Mouse (Mus musculus) liver, embryonic 13.5 days (tissue): Measurements from ENCODE around the gene Tsnax. TPM values are rescaled to one million over a fixed set of nuclear protein-coding genes. Genes with fewer than 3 reads are reported as not detected.

ENCODE experiments used
- ATAC-seq: fragments of 200-750 bp; cut with Nextera tagmentation; 2 replicates; pipeline ENCODE4 v1.8.0; 2017; ENCODE audit warnings: low read depth, mild to moderate bottlenecking, moderate number of reproducible peaks, moderate library complexity
- DNase-seq: peaks from one replicate; pipeline ENCODE4 v3.0.0; 2022
- H3K27ac ChIP-seq: fragments of 300-500 bp; sonication (generic); 2 replicates; pipeline ENCODE4 v1.5.1; 2015; ENCODE audit warnings: moderate library complexity, mild to moderate bottlenecking, inconsistent platforms
- H3K27me3 ChIP-seq: fragments of 300-500 bp; sonication (generic); 2 replicates; pipeline ENCODE4 v1.6.1; 2015; ENCODE audit warnings: mild to moderate bottlenecking, inconsistent platforms
- H3K36me3 ChIP-seq: fragments of 300-500 bp; sonication (generic); 2 replicates; pipeline ENCODE4 v1.6.1; 2015; ENCODE audit warnings: mild to moderate bottlenecking, inconsistent platforms
- H3K4me1 ChIP-seq: fragments of 300-500 bp; sonication (generic); replicated peaks from 2 replicates; pipeline ENCODE4 v1.6.1; 2015; ENCODE audit warnings: inconsistent platforms
- H3K4me2 ChIP-seq: fragments of 300-500 bp; sonication (generic); 2 replicates; pipeline ENCODE4 v1.6.1; 2015; ENCODE audit warnings: inconsistent platforms, mild to moderate bottlenecking, moderate library complexity
- H3K4me3 ChIP-seq: fragments of 300-500 bp; sonication (generic); replicated peaks from 2 replicates; pipeline ENCODE4 v1.5.1; 2015; ENCODE audit warnings: mild to moderate bottlenecking, inconsistent platforms
- H3K9ac ChIP-seq: fragments of 300-500 bp; sonication (generic); 2 replicates; pipeline ENCODE4 v1.6.1; 2015; ENCODE audit warnings: mild to moderate bottlenecking, inconsistent platforms
- H3K9me3 ChIP-seq: fragments of 300-500 bp; sonication (generic); replicated peaks from 2 replicates; pipeline ENCODE4 v1.6.1; 2016; ENCODE audit warnings: inconsistent platforms
- WGBS: fragments of 180-500 bp; shearing (Covaris S2); methylation state at CpG from one replicate; pipeline ENCODE4 v1.1.7; 2015; ENCODE audit not compliant: insufficient replicate concordance; 5-methylcytosine and 5-hydroxymethylcytosine counted together
- polyA plus RNA-seq: library from polyadenylated mRNA; unstranded; fragments of >200 nt; fragmentation: Nextera tagmentation; extraction: Ambion mirVana; gene quantifications from 2 replicates; pipeline ENCODE4 v1.2.1, GENCODE M21; 2015

Tsnax gene
- polyA plus RNA-seq, 1 experiment from 2014 or later = 53.0 TPM

GRCm38 (mm10) chr8:125068146-125068905, 55.5 kb downstream of the Tsnax start:
- no peak overlapping the region for H3K27ac ChIP-seq
- 61% methylated on average over 6 of the region's 6 CpGs for WGBS
- DNase-seq (no peak), ATAC-seq (no peak)
- H3K4me3 ChIP-seq = no peak overlapping the region
- H3K27me3 ChIP-seq = no peaks in the 10 kb centered on the region
- H3K4me1 ChIP-seq = 0 out of 2 replicates have a peak, but pooled peaks cover 2% of the 10 kb centered on the region
- H3K9me3 ChIP-seq = no peaks in the 10 kb centered on the region
- H3K4me2 ChIP-seq = no peak overlapping the region
- H3K36me3 ChIP-seq = no peaks in the 10 kb centered on the region
- H3K9ac ChIP-seq = no peak overlapping the region

- no peak overlapping the region for H3K4me2 ChIP-seq
- WGBS = 61% methylated on average over 7 of the region's 7 CpGs
- no peak overlapping the region for H3K9ac ChIP-seq
- no peak for DNase-seq
- 0 out of 2 replicates have a peak, but pooled peaks cover 2% of the 10 kb centered on the region for H3K4me1 ChIP-seq
- H3K9me3 ChIP-seq = no peaks in the 10 kb centered on the region
- H3K4me3 ChIP-seq = no peak overlapping the region
- H3K36me3 ChIP-seq = no peaks in the 10 kb centered on the region
- H3K27me3 ChIP-seq = no peaks in the 10 kb centered on the region
- ATAC-seq = no peak
- H3K27ac ChIP-seq = no peak overlapping the region
Measured at GRCm38 (mm10) chr8:125069304-125069703, 56.5 kb downstream of the Tsnax start.

- H3K27ac ChIP-seq = no peak overlapping the region
- ATAC-seq = no peak
- H3K4me2 ChIP-seq = no peak overlapping the region
Measured at GRCm38 (mm10) chr8:125069733-125070132, 56.9 kb downstream of the Tsnax start.

GRCm38 (mm10) chr8:125074141-125074540, 61.3 kb downstream of the Tsnax start:
- Histone ChIP-seq H3K36me3 (no peaks in the 10 kb centered on the region), H3K4me1 (no peaks in the 10 kb centered on the region), H3K9ac (no peak overlapping the region), H3K4me3 (no peak overlapping the region), H3K9me3 (no peaks in the 10 kb centered on the region), H3K27me3 (no peaks in the 10 kb centered on the region), H3K27ac (no peak overlapping the region), H3K4me2 (no peak overlapping the region)
- DNase-seq (no peak), ATAC-seq (no peak)
- 77% methylated on average over 10 of the region's 10 CpGs for WGBS

More at GRCm38 (mm10) chr8:125069733-125070132, 56.9 kb downstream of the Tsnax start:
- 0 out of 2 replicates have a peak, but pooled peaks cover 2% of the 10 kb centered on the region for H3K4me1 ChIP-seq
- H3K9ac ChIP-seq = no peak overlapping the region
- H3K9me3 ChIP-seq = no peaks in the 10 kb centered on the region
- no peaks in the 10 kb centered on the region for H3K27me3 ChIP-seq
- 61% methylated on average over 6 of the region's 6 CpGs for WGBS
- H3K4me3 ChIP-seq = no peak overlapping the region
- no peak for DNase-seq
- no peaks in the 10 kb centered on the region for H3K36me3 ChIP-seq

GRCm38 (mm10) chr8:125074581-125074980, 61.8 kb downstream of the Tsnax start:
- 68% methylated on average over 2 of the region's 2 CpGs for WGBS
- H3K36me3 ChIP-seq = no peaks in the 10 kb centered on the region
- H3K27ac ChIP-seq = no peak overlapping the region
- ATAC-seq (no peak), DNase-seq (no peak)
- H3K4me2 ChIP-seq = no peak overlapping the region
- H3K9me3 ChIP-seq = no peaks in the 10 kb centered on the region
- no peak overlapping the region for H3K4me3 ChIP-seq
- no peaks in the 10 kb centered on the region for H3K27me3 ChIP-seq
- H3K4me1 ChIP-seq = no peaks in the 10 kb centered on the region
- H3K9ac ChIP-seq = no peak overlapping the region

GRCm38 (mm10) chr8:125075389-125075788, 62.6 kb downstream of the Tsnax start:
- Histone ChIP-seq H3K36me3 (no peaks in the 10 kb centered on the region), H3K9ac (no peak overlapping the region), H3K27me3 (no peaks in the 10 kb centered on the region), H3K9me3 (no peaks in the 10 kb centered on the region), H3K4me3 (no peak overlapping the region), H3K27ac (no peak overlapping the region), H3K4me1 (0 out of 2 replicates have a peak, but pooled peaks cover 2% of the 10 kb centered on the region), H3K4me2 (no peak overlapping the region)
- ATAC-seq (no peak), DNase-seq (no peak)
- WGBS = 62% methylated on average over 4 of the region's 4 CpGs

GRCm38 (mm10) chr8:125077326-125077725, 64.5 kb downstream of the Tsnax start:
- DNase-seq = no peak
- H3K27ac ChIP-seq = no peak overlapping the region
- H3K9ac ChIP-seq = no peak overlapping the region
- no peaks in the 10 kb centered on the region for H3K27me3 ChIP-seq
- no peaks in the 10 kb centered on the region for H3K36me3 ChIP-seq
- no peak overlapping the region for H3K4me2 ChIP-seq
- no peak for ATAC-seq
- no peaks in the 10 kb centered on the region for H3K9me3 ChIP-seq
- H3K4me1 ChIP-seq = 0 out of 2 replicates have a peak, but pooled peaks cover 4% of the 10 kb centered on the region
- 60% methylated on average over 8 of the region's 8 CpGs for WGBS
- no peak overlapping the region for H3K4me3 ChIP-seq

- 65% methylated on average over 9 of the region's 9 CpGs for WGBS
- DNase-seq (no peak), ATAC-seq (no peak)
- H3K4me1 ChIP-seq = peaks cover 12% of the 10 kb centered on the region; the same call in 1 of the 2 replicates
- H3K36me3 ChIP-seq = no peaks in the 10 kb centered on the region
- H3K9ac ChIP-seq = no peak overlapping the region
- H3K4me3 ChIP-seq = no peak overlapping the region
- no peaks in the 10 kb centered on the region for H3K27me3 ChIP-seq
- no peak overlapping the region for H3K4me2 ChIP-seq
- H3K27ac ChIP-seq = no peak overlapping the region
- H3K9me3 ChIP-seq = no peaks in the 10 kb centered on the region
Measured at GRCm38 (mm10) chr8:125078771-125079384, 66.1 kb downstream of the Tsnax start.

DNA sequence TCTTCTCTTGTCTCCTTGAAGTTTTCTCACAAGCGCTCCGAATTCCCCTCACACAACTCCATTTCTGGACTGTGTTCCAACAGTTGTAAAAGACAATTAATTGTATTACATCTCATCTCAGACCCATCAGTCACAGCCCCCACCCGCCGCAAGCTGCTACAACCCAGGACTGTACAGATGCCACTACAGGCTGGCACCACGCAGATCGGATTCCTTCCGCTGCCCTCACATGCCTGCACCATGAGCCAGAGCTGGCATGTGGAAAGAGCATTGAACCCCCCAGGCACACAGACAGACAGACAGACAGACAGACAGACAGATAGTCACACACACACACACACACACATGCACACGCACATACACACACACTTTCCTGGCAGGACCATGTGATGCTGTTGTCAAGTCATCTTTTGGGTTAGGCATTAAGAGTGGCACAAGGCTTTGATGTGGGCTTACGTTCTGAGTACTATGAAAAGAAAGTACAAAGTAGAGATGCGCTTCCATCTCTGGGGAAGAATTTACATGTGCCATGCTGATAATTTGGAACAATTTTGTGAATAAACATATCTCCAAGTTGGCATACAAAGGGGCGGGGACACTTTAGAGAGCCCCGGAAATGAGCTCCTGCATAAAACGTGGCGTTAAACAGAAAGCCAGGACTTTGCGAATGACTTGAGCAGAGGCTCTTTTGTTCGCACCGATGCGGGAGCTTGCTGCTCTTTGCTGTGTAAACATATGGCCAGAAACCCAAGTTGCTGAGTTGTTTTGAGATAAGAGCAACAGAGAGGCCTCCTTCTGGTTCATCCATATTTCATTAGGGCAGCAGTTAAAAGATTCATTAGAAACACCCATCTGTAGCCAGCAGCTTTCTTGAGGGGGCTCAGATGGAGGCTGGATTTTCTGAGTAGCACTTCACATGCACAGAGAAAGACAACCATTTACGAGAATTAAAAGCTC, 67.9 kb downstream of the Tsnax start:
- Histone ChIP-seq H3K4me2 (no peak overlapping the region), H3K9me3 (0 out of 2 replicates have a peak, but pooled peaks cover 2% of the 10 kb centered on the region), H3K27ac (no peak overlapping the region), H3K4me1 (peaks cover 14% of the 10 kb centered on the region; the same call in 1 of the 2 replicates), H3K36me3 (no peaks in the 10 kb centered on the region), H3K9ac (no peak overlapping the region), H3K27me3 (no peaks in the 10 kb centered on the region), H3K4me3 (no peak overlapping the region)
- no peak for DNase-seq
- WGBS = 64% methylated on average over 19 of the region's 19 CpGs
- ATAC-seq = no peak

GRCm38 (mm10) chr8:125083746-125084145, 70.9 kb downstream of the Tsnax start:
- no peak for ATAC-seq
- Histone ChIP-seq H3K9ac (no peak overlapping the region), H3K27ac (no peak overlapping the region; the same call in 1 of the 2 replicates)

More at GRCm38 (mm10) chr8:125083746-125084145, 70.9 kb downstream of the Tsnax start:
- H3K4me2 ChIP-seq = no peak overlapping the region
- H3K9me3 ChIP-seq = 0 out of 2 replicates have a peak, but pooled peaks cover 2% of the 10 kb centered on the region
- H3K36me3 ChIP-seq = no peaks in the 10 kb centered on the region
- no peak overlapping the region for H3K4me3 ChIP-seq
- 41% methylated on average over 4 of the region's 4 CpGs for WGBS
- no peaks in the 10 kb centered on the region for H3K27me3 ChIP-seq
- no peak for DNase-seq
- peaks cover 14% of the 10 kb centered on the region; the same call in 1 of the 2 replicates for H3K4me1 ChIP-seq
